Mouse (Mus musculus) ES-Bruce4 (cell line): ENCODE results near the gene Arhgef25. TPM values are rescaled to one million over a fixed set of nuclear protein-coding genes. Genes with fewer than 3 reads are reported as not detected.

Source experiments
- H3K27ac ChIP-seq: 2 replicates; pipeline ENCODE4 v1.5.1; 2012; ENCODE audit warnings: low read length, inconsistent platforms; ENCODE audit not compliant: insufficient read depth
- H3K27me3 ChIP-seq: 2 replicates; pipeline ENCODE4 v1.6.1; 2012; ENCODE audit warnings: mild to moderate bottlenecking, low read length, inconsistent platforms; ENCODE audit not compliant: control insufficient read depth, poor library complexity, insufficient read depth, severe bottlenecking
- H3K36me3 ChIP-seq: 2 replicates; pipeline ENCODE4 v1.6.1; 2012; ENCODE audit warnings: inconsistent platforms, mild to moderate bottlenecking, low read length, moderate library complexity; ENCODE audit not compliant: control insufficient read depth, poor library complexity, insufficient read depth, severe bottlenecking
- H3K4me1 ChIP-seq: one replicate; pipeline ENCODE4 v1.8.1; 2011; ENCODE audit warnings: low read length; ENCODE audit not compliant: control insufficient read depth, insufficient read depth
- H3K4me3 ChIP-seq: 2 replicates; pipeline ENCODE4 v1.5.1; 2011; ENCODE audit warnings: low read depth, mild to moderate bottlenecking, low read length
- H3K9ac ChIP-seq: 2 replicates; pipeline ENCODE4 v1.6.1; 2012; ENCODE audit warnings: low read depth, mild to moderate bottlenecking, inconsistent platforms; ENCODE audit not compliant: poor library complexity, severe bottlenecking
- H3K9me3 ChIP-seq: replicated peaks from 2 replicates; pipeline ENCODE4 v1.6.1; 2012; ENCODE audit warnings: mild to moderate bottlenecking, low read length, inconsistent platforms; ENCODE audit not compliant: control insufficient read depth, poor library complexity, insufficient read depth, severe bottlenecking
- CTCF ChIP-seq: IDR thresholded peaks from one replicate; pipeline ENCODE4 v1.8.1; 2011; ENCODE audit warnings: low read depth, low read length
- EP300 ChIP-seq: IDR thresholded peaks from 2 replicates; pipeline ENCODE4 v1.6.1; 2011; ENCODE audit warnings: low read depth, low read length; ENCODE audit not compliant: insufficient read depth
- POLR2A ChIP-seq: IDR thresholded peaks from one replicate; pipeline ENCODE4 v1.8.1; 2011; ENCODE audit warnings: low read length; ENCODE audit not compliant: insufficient read depth
- polyA plus RNA-seq: library from polyadenylated mRNA; stranded (reverse); fragments of >200 nt; gene quantifications from 2 replicates; pipeline ENCODE4 v1.2.4, GENCODE M21; 2011; ENCODE audit warnings: low read depth; ENCODE audit not compliant: missing spikeins, insufficient read depth, insufficient read length

The Arhgef25 gene
- polyA plus RNA-seq, 1 experiment, result 54.3 TPM

- Histone ChIP-seq H3K36me3 (no peaks in the 10 kb centered on the region), H3K27ac (no peak overlapping the region), H3K9me3 (no peaks in the 10 kb centered on the region), H3K27me3 (no peaks in the 10 kb centered on the region), H3K4me3 (no peak overlapping the region), H3K4me1 (peaks cover 6% of the 10 kb centered on the region), H3K9ac (no peak overlapping the region)
- TF ChIP-seq EP300 (no peak), POLR2A (no peak), CTCF (no peak)
These were observed 3.4 kb downstream of the Arhgef25 start for GRCm38 (mm10) chr10:127186451-127186850.

- H3K4me3 ChIP-seq, result no peak overlapping the region
- H3K27me3 ChIP-seq, result no peaks in the 10 kb centered on the region
- peaks cover 6% of the 10 kb centered on the region for H3K4me1 ChIP-seq
- H3K9ac ChIP-seq, result no peak overlapping the region
- no peaks in the 10 kb centered on the region for H3K36me3 ChIP-seq
- TF ChIP-seq CTCF, result no peak
- TF ChIP-seq EP300, result no peak
- no peak for TF ChIP-seq POLR2A
- H3K27ac ChIP-seq, result no peak overlapping the region
- no peaks in the 10 kb centered on the region for H3K9me3 ChIP-seq
These were observed 4.4 kb downstream of the Arhgef25 start for GRCm38 (mm10) chr10:127185506-127185905.

GRCm38 (mm10) chr10:127185101-127185500 is 4.8 kb downstream of the Arhgef25 start:
- Histone ChIP-seq H3K4me1 (peaks cover 6% of the 10 kb centered on the region), H3K9ac (no peak overlapping the region), H3K27ac (no peak overlapping the region), H3K4me3 (no peak overlapping the region), H3K27me3 (no peaks in the 10 kb centered on the region), H3K9me3 (no peaks in the 10 kb centered on the region), H3K36me3 (no peaks in the 10 kb centered on the region)
- TF ChIP-seq EP300 (no peak), CTCF (no peak), POLR2A (no peak)

GRCm38 (mm10) chr10:127183759-127184158 is 6.1 kb downstream of the Arhgef25 start:
- H3K9me3 ChIP-seq, result no peaks in the 10 kb centered on the region
- H3K27ac ChIP-seq, result peak overlapping the region; percentile 34
- no peaks in the 10 kb centered on the region for H3K36me3 ChIP-seq
- H3K4me3 ChIP-seq, result peak overlapping the region; percentile 49
- 0 out of 2 replicates have a peak overlapping the region, but pooled peaks have one; percentile 5 for H3K9ac ChIP-seq
- peaks cover 7% of the 10 kb centered on the region for H3K4me1 ChIP-seq
- TF ChIP-seq EP300, result 0 out of 2 replicates have a peak, but pooled peaks have one; percentile 5
- no peak for TF ChIP-seq POLR2A
- no peaks in the 10 kb centered on the region for H3K27me3 ChIP-seq

- Histone ChIP-seq H3K27ac (no peak overlapping the region), H3K4me1 (peaks cover 7% of the 10 kb centered on the region), H3K4me3 (no peak overlapping the region), H3K27me3 (no peaks in the 10 kb centered on the region; the same call in 1 of the 2 replicates), H3K36me3 (no peaks in the 10 kb centered on the region), H3K9me3 (no peaks in the 10 kb centered on the region), H3K9ac (no peak overlapping the region)
- TF ChIP-seq CTCF (no peak), POLR2A (no peak), EP300 (no peak)
These were observed 7.3 kb downstream of the Arhgef25 start for GRCm38 (mm10) chr10:127182624-127183023.

GRCm38 (mm10) chr10:127181566-127181965 is 8.3 kb downstream of the Arhgef25 start:
- Histone ChIP-seq H3K4me3 (no peak overlapping the region), H3K36me3 (no peaks in the 10 kb centered on the region), H3K4me1 (peaks cover 6% of the 10 kb centered on the region), H3K9ac (no peak overlapping the region), H3K9me3 (no peaks in the 10 kb centered on the region), H3K27me3 (no peaks in the 10 kb centered on the region; the same call in 1 of the 2 replicates), H3K27ac (no peak overlapping the region)
- TF ChIP-seq CTCF, result no peak
- no peak for TF ChIP-seq POLR2A
- TF ChIP-seq EP300, result no peak

- 0 out of 2 replicates have a peak overlapping the region, but pooled peaks have one; percentile 9 for H3K9ac ChIP-seq
- no peaks in the 10 kb centered on the region for H3K36me3 ChIP-seq
- no peaks in the 10 kb centered on the region for H3K9me3 ChIP-seq
- no peak overlapping the region for H3K27ac ChIP-seq
- peaks cover 8% of the 10 kb centered on the region for H3K4me1 ChIP-seq
- H3K27me3 ChIP-seq, result no peaks in the 10 kb centered on the region; the same call in 1 of the 2 replicates
- H3K4me3 ChIP-seq, result no peak overlapping the region
- no peak for TF ChIP-seq POLR2A
- no peak for TF ChIP-seq EP300
- TF ChIP-seq CTCF, result no peak
These were observed 9.2 kb downstream of the Arhgef25 start for GRCm38 (mm10) chr10:127180695-127181047.
